Mouse (Mus musculus): ENCODE measurements around the gene Grm6.

The Grm6 gene

DNA sequence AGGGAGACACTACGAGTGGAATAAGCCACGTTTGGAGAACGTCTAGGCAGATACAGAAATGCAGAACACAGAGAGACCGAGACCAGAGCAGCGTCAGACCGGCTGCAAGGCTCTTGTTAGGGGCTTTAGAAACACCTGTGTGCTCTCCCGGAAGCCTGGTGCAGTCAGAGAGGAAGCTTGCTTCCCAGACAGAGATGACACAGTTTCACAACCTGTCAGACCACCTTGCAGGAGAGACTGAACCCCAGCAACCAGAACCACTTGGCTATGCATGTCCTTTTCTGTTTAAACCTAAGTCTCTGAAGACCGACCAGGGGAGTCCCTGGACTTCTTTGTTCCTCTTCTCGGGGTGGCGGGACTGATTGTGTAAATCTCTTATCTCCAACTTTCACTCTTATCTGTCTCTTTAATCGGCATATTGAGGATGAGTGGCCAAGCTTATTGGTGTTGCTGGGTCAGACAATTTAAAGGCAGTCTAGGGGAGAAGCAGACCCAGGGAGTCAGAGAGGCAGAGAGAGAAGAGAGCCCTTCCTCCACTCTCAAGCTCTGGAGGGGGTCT is at the start of gene Grm6:
TSS of gene Grm6 (plus strand) at position 509 of the 559 bp plus-strand sequence.
- no peak for DNase-seq

DNA sequence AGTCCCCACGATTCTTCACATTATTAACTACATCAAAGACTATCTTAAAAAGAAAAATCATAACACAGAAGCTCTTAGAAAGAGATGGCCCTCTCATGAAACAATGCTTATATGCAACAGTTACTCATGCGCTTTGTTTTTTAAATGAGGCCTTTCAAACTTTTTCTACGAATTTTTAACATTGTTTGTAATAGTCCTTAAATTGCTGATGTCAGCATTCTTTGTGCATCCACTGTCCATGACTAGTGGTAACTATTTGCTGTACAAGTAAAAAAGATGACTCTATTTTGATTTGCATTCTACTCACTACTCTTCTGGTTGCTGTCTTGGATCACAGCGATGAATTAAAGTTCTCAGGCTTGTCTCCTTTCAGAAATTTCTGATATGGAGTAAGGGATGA is 36.3 kb upstream of the Grm6 start:
- DNase-seq = no peak

DNA sequence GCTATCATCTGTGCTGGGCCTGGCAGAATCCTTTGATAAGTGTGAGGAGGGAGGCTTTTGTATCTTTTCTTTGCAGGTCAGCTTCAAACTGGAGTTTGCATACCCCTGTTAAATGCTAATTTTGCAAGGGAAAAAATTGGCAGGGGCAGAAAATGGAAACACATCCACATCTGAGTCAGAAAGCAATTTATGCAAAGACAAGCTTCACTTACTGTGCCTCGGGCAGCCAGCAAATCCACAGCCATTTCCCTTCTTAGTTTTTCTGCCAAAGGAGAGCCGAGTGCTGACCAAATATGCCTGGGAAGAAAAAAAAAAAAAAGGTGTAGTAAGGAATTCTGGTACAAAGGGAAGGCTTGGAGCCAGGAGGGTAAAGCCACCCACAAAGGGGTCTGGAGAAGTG is 24.3 kb upstream of the Grm6 start:
- no peak for DNase-seq

DNA sequence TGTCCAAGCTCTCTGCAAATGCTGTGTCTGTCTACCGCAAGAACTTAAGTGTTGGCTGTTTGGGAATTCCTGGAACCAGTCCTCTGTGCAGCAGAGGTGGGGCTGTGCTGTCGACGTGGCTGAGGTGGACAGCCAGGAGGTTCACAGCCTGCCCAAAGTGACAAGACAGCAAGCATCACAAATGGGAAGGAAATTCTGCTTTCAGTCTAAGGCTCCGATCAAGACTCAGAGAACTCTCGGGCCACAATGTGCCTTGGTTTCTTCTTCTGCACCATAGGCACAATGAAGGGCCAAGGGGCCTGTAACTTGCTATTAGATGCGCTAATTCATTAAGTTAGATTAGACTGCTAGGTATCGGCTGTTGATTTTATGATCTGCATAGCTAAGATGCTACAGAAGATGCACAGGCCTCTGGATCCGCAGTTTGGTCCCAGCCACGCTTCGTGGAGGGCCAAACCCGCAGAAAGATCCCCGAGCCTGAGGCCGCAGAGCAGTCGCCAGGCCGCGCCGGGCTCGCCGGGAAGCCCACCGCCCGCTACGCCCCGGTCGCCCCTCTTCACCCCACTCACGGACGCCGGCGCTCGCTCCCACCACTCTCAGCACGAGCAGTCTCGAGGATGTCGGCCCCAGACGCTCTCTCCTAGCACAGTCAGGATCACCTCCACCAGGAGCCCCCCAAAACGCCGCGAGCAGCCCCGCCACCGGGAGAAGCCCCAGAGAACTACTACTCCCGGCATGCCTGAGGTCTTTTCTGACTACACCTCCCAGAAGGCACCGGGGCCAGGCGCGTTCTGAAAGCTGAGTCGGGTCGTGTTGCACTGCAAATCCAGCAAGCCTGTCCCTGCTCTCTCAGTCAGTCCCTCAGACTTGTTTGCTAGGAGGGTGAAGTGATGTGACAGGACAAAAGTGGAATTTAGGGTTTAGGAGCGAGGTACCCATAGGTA is 23.2 kb upstream of the Grm6 start, which contains the start of gene Zfp354c:
TSS of gene Zfp354c (minus strand) at position 715 of the 944 bp plus-strand sequence.
- DNase-seq = peak; percentile 88

DNA sequence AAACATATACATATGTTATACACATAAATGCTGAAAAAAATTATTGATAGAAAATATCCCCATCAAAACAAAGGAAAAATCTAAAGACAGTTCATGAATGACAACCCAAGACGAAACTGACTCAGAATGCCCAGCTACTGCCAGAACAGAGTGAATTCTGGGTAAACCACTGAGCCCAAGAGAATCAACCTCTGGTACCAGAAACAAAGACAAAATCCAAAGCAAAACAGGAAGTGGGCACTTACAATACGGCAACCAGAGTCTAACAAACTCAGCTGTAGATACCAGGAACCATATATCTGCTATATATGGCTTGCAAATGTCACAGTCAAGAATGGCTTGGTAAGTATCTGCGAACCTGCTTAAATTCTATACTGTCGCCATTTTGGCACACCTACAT is 14.8 kb upstream of the Grm6 start:
- DNase-seq = no peak

DNA sequence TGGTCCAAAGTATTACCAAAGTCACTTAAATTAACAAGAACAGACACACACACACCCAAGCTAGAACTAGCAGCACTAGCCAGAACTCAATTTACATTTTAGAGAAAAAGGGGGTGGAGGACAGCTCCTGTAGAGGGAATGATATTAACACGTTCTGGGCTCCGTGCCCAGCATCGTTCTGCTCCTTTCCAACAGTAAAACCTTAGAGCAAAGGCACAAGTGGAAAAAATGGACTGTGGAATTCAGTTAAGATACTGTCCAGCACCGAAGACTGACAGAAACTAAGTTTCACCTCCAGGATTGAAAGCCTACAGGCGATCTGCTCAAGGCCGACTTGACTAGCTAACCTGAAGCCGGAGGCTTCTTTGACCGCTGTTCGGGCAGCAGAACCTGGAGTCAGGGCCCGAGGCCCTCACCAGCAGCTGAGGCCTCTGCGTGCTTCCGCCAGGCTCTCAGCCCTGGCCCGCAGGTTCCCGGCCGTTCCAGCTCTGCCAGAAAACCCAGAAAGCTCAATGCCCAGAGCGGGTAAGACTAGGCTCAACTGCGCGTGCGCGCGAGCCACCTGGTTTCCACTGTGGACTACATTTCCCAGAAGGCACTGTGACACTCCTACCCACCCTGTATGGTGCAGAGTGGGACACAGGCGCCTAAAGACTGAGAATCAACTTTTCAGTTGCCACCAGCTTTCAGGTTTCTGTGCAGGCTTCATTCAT is 9.3 kb upstream of the Grm6 start, which contains the start of gene Zfp879:
TSS of gene Zfp879 (minus strand) at position 530 of the 713 bp plus-strand sequence.
- DNase-seq = peak; percentile 98

DNA sequence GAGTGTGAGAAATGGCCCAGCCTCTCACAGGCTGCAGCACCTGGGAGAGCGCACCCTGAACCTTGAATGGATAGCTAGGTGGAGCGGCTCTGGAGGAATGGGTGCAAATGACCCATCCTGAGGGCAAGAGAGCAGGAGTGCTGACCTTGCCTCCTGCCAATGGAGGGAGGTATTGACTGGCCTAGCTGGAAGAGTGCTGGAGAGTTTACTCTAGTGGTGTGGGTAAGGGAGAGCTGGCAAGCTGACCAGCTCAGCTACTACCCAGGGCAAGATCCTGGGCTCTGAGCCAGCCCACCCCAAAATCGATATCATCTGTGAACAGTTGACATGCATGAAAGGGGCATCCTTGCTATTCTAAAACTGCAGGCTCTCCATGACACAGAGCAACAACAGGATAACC is 4.5 kb upstream of the Grm6 start:
- no peak for DNase-seq

DNA sequence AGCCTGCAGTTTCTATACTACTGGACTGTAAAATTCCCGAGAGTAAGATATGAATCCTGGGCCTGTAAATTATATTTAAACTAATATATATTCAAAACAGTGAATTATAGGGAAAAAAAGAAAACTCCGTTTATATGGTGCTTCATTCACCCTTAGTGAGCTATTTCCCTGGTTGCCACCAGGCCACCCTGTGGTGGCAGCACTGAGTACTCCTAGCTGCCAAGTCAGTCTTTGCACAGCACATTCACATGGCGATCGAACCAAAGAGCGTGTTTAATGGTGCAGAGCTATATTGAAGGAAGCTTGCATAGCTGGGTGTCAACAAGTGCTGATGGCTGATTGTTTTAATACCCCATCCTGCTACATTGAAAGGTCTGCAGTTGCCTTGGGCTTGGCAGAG is 3.4 kb upstream of the Grm6 start:
- no peak for DNase-seq

DNA sequence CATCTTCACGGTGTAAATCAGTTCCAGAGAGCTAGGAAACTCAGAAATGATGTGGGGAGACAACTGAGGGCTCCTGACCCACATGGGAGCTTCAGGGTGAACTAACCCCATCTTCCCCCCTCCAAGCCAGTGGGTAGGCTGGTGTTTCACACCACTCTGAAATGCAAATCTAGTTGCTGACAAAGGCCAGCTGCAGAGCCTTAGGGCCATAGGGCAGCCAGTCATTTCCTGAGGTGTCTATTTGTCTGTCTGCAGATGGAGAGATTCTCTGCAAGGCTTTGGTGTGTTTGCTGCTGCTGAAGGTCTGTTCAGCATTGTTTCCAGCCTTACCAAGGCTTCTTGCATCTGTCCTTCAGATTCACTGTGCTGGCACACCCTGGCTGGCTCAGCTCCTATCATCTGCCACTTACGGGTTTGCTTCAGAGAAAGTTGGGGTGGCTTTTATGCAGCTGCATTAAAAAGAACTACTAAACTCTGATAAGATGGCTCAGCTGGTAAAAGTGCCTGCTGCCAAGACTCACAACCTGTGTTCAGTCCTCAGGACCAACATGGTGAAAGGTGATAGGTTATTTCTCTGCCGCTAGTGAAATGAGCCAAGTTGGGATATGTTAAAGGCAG is 1.9 kb upstream of the Grm6 start:
- no peak for DNase-seq

DNA sequence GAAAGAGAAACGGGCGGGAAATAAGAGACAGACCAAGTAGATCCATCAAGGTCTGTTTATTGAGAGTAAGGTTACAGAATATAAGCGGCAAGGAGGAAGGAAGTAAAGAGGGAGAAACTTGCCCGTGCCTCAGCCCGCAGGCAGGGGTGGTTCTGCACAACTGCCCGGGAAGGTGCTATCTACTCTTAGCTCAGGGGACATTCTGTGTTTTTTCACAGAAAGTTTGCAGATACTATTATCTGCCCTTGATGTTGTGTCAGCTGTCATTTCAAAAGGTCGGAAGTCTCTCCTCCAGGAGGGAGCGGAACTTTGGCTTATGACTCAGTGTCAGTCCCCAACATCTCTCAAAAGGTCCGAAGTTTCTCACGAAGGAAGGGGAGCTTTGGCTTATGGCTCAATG is 1.2 kb upstream of the Grm6 start:
- no peak for DNase-seq

DNA sequence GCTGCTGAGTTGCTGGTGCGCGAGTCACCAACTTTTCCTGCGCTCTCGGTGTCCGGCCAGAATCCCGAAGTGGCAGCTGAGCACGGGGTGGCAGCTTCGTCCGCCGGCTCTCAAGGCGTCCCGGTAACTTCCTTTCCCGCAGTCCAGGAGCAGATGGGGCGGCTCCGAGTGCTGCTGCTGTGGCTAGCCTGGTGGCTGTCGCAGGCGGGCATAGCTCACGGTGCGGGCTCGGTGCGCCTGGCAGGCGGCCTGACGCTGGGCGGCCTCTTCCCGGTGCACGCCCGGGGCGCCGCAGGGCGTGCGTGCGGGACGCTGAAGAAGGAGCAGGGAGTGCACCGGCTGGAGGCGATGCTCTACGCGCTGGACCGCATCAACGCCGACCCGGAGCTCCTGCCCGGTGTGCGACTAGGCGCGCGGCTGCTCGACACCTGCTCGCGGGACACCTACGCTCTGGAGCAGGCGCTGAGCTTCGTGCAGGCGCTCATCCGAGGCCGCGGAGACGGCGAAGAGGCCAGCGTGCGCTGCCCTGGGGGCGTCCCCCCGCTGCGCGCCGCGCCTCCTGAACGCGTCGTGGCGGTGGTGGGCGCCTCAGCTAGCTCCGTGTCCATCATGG is 610 bp downstream of the Grm6 start:
- no peak for DNase-seq

DNA sequence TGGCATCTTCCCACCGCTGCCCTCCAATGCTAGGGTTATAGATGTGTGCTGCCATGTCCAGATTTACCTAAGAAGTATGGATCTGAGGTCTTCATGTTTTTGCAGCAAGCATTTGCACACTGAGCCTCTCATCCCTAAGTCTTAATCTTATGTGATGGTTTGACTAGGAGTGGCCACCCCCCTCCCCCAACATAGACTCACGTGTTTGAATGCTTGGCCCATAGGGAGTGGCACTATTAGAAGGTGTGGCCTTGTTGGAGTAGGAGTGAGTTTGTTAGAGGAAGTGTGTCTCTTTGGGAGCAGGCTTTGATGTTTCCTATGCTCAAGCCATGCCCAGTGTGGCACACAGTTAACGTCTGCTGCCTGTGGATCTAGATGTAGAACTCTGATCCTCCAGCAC is 28.2 kb downstream of the Grm6 start:
- DNase-seq = no peak

DNA sequence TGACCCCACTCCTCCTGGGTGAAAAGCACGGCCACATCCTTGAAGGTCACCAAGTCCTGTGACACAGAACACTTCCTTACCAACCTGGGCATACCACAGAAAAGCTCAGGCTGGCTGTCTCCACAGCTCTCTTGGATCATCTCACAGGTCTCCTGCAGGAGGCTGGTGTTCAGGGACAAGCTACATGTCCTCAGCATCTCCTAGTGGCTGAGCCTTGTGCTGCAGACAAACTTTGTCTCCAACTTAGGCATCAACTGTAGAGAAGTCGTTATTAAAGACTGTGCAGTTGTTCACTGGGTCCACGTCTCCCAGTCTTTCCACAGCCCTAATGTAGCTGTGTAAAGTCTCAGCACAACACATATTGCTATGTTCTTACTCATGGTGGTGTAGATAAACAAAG is 33.3 kb downstream of the Grm6 start:
- DNase-seq = no peak

DNA sequence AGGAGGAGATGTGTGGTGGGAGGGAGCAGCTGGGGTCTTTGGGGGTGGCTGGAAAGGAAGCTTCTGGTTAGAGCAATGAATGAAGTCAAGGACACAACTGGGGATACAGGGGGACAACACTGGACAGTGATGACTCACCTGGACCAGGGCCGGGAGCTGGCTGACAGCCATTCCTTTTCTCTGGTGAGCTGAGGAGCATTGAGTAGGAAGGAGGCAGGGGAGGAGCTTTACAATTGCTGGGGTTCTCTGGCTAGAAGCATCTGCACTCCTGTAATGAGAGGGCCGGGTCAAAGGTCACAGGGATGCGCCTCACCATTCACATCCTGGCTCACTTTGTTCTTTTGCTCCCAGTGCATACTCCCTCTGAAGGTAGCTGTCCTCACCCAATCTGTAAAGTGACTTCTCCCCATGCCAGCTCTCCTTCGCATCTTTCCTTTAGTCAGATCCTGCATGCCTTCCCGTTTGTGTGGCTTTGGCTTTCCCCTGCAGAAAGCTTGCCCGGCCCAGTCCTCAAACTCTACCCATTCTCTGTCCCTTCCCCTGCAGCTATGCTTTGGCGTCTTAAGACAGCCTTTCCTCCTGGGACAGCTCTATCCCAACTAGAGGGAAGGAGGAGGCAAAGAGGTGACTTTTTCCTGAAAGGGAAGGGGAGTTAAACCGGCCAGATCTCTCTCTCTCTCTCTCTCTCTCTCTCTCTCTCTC is 35.9 kb downstream of the Grm6 start:
- DNase-seq = peak; percentile 39

DNA sequence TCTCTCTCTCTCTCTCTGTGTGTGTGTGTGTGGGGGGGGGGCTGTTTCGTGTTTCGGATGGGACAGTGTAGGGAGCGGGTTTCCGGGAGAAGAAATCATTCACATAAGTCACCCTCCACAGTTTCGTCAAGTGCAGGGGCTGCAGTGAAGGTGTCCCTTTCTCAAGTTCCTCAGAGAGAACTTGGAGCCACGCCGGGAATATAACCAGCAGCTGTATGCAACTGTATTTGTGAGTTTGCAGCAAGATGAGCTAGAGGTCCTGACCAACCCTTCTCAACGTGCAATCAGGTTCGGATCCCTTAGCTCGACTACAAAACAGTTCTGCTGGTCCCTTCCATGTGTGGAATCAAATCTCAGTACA is 36.4 kb downstream of the Grm6 start:
- no peak for DNase-seq

DNA sequence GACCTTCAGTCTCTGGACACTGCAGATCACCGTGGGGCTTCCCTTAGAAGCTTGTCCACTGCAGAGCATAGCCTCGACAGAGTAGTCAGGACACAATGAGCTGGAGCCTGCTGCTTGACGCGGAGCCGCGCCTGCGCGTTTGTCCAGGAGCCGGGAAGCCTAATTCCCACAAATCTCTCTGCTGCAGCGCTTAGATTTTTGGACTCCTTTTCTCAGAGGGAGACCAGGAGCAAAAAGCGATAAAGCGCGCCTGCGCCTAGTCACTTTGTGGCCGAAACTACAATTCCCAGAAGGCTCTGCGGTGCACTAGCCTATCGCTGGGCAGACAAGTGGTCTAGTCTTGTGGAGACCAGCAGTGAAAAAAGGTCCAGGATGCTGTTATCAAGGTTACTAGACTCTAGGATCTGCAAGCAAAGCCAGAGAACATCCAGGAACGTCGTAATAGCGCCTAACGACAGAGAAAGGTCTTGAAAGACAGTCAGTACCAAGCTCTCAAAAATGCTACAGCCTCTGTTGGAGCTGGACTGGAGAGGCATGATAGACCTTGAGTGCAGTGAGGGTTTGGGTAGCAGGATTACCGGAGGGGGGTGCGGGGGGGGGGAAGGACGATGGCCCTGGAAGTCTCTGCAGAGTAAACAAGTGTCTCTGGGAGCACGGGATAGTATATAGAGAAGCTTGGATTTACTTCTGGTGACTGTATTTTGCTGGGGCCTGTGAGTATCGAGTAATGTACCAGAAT is 37.1 kb downstream of the Grm6 start, which contains the start of gene Zfp454:
TSS of gene Zfp454 (minus strand) at position 262 of the 739 bp plus-strand sequence.
- DNase-seq = peak; percentile 98

DNA sequence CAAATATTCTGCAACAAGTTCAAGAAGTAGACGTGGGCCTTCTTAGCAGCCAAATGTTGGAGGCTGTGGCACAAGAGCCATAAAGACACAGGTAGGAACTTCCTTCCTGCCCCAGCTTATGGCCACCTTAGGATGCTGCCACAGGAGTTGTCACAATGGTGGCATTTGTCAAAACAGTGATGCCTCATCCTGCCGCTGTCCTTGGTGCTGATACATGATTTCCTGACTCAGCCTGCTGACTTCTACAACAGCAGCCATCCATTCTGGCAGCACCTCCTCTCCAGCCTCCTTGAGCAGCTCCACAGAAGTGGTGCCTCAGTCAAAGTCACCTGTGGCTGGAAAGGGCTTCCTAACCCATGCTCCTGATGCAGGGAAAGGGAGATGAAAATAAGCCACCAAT is 42.0 kb downstream of the Grm6 start:
- no peak for DNase-seq

DNA sequence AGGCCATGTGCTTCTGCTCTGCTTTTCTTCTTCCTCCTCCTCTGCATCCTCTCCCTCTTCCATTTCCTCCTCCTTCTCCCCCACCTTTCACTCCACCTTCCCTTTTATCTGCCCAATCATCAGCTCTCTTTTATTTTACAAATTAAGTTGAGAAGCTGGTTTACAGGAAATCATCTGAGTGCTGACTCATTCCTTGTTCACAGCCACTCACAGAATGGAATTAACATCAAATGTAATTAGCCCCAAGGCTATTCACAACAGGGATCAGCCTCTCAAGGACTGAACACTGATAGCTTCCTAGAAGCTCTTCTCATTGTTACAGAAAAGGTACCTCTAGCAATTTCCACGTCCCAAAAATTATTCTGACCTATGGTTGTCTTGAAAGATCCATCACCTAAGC is 46.9 kb downstream of the Grm6 start:
- no peak for DNase-seq

DNA sequence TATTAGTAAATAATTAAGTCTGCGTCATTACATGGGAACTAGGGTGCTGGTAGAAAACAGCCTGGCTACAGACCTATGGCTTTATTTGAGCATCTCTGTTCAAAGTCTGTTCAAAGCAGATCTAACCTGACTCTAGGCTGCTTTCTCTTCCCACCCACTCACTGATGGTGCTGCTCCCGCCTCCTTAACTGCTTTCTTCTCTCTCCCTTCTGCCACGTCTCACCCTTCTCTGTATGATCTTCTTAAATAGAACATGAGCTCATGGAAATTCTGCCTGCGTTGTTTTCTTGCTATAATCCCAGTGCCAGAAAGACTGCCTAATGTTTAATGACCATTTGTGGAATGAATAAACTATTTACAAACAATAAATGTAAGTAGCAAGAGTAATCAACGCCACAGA is 57.7 kb downstream of the Grm6 start:
- DNase-seq = no peak

DNA sequence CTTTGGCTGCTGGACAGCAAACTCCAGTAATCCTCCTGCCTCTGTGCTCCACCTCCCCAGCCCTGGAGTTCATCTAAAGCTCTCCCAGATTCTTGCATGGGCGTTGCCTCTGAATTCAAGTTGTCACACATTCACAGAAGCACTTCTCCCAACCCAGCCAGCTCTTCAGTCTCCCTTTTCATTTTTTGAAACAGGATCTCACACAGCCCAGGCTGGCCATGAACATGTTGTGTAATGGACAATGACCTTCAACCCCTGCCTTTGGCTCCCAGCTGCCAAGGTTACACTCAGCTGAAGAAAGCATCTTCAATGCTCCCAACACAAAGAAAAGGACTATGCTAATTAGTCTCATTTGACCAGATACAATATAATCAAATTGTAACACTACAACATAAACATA is 62.8 kb downstream of the Grm6 start:
- no peak for DNase-seq

DNA sequence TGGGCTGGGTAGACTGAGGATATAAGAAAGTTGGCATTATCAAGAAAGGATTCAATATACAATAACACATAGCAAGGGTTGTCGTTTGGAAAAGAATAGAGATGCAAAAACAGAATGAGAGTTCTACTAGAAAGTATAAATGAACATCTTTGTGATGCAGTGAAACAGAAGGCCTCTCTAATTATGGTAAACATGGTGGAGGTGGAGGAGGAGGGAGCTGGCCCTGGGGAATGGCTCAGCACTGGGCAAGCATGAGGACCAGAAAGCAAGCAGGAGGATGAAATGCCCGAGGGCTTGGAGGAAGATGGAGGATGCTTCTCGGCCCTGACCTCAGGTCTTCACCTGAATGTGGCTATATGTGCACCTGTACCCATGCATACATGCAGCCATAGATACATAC is 64.0 kb downstream of the Grm6 start:
- no peak for DNase-seq
